Mouse (Mus musculus) layer of hippocampus, postnatal 14 days (tissue): ENCODE results near the gene D430019H16Rik. TPM values are rescaled to one million over a fixed set of nuclear protein-coding genes. Genes with fewer than 3 reads are reported as not detected.
A peak's percentile ranks its signal among the peaks of the same experiment; 100 is the strongest.

Experiments
- DNase-seq, 2 experiments: peaks; one replicate each; pipeline ENCODE4 v3.0.0; 2021 to 2022; ENCODE audit warnings: low spot score in 2 of 2, mixed read lengths in 1 of 2
- long read RNA-seq, 2 experiments: library from polyadenylated mRNA; stranded (forward); transcript quantifications; one replicate each; pipeline ENCODE4 v2.0.0; 2021
- total RNA-seq, 2 experiments: library from RNA; stranded (reverse); gene quantifications; 2 replicates each; pipeline ENCODE4 v1.2.3; 2021

Gene D430019H16Rik
- total RNA-seq: 100 to 1,000 TPM; 146 to 148 TPM
- long read RNA-seq, experiment 1, full-length matches to known transcripts: 1 of 33 reads
- long read RNA-seq, experiment 1, partial matches to known transcripts: 0 of 33 reads
- long read RNA-seq, experiment 1, other reads (novel, unspliced or antisense): 32 of 33 reads
- long read RNA-seq, experiment 2, partial matches to known transcripts: 0 of 37 reads
- long read RNA-seq, experiment 2, other reads (novel, unspliced or antisense): 37 of 37 reads

DNA sequence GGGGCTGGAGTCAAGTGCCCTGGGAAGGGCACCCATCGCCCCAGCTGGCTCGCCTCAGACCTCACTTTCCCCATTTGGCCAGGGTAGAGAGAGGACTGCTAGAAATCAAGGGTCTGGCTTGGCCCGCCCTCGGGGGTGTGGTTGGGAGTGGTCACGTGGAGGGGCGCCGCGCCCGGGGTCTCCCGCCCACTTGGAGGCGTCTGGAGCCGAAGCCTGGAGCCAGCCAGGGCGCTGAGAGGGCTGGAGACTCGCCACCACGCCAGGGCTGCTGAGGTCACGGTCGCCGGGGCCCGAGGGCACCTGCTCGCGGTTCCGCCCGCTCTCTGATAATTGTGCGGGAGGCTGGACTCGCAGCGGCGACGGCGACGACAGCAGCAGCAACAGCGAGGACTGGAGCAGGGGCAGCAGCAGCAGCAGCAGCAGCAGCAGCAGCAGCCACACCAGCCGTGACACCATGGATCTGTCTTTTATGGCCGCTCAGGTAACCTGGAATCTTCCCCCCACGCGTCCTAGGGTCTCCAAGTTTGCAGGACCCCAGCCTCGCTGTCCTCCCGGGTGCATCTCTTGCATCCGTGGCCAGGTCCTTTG, at the start of gene D430019H16Rik:
D430019H16Rik (plus strand) TSS at position 187 of the 588 bp plus-strand sequence.
- DNase-seq: peak; percentile 71 to 74

DNA sequence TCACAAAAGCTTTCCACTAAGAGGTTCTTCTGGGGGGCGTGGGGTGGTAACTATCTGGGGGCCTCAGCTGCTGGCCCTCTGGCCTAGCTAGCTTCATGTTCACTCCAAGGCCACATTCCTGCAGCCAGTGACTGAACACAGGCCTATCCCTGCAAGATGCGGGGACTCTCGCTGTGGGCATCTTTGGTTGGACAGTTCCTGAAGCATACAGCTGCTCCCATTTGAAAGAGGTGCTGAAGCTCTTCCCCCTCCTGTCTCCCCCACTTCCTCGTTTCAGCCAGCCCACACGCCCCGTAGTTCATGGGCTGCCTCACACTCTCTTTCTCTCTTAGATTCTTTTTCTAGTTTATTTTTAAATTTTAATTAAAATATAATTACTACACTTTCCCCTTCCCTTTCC, 47.6 kb upstream of the D430019H16Rik start:
- DNase-seq: no peak

GRCm38 (mm10) chr12:105413909-105414308, 39.7 kb upstream of the D430019H16Rik start:
- DNase-seq: no peak

- no peak for DNase-seq
Measured at GRCm38 (mm10) chr12:105420476-105420875, 33.2 kb upstream of the D430019H16Rik start.

GRCm38 (mm10) chr12:105426541-105426940, 27.1 kb upstream of the D430019H16Rik start:
- DNase-seq: no peak

DNA sequence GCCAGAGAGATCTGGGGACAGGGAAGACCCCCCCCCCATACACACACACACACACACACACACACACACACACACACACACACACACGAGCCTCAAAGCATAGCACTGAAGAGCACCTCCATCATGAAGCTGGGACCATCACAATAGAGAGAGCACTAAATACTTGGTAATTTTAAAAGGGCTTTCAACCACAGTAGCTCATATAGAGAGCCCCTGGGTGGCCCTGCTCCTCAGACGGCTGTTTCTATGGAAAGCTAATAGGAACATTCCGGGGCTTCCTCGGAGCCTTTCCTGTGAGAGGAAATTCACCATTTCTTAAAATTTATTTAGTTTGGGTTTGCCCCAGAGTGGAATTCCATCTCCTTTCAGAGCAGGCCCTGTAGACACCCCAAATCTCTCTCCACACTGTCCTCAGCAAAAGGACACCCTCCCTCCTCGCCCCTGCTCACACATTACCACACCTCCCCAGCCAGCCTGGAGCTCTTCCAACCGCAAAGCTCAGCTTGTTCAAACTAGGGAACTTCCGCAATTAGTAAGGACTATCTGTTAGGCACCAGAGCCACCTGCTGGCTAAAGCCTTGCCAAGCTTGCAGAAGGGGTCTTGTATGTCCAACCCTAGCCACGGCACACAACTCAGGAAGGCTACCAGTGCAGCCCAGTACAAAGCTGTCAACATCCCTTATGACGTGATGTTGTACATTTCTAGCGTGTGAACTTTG, 26.5 kb upstream of the D430019H16Rik start:
- peak; percentile 78 to 88 for DNase-seq

DNA sequence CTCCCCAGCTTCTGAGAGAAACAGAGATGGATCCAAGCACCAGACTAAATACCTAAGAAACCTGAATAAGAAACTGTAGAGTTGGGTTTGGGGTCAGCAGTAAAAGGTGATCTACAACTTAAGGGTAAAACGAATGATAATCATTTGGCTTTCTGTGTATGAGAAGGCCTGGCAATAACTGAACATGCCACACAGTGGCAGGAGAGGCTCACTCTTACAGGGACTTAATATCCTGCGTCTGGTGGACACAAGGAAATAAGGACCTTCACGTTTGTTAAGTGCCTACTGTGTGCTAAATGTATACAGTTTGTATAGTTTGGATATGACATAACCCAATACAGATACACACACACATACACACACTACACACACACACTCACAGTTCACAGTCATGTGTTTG, 21.8 kb upstream of the D430019H16Rik start:
- peak in 1 of 2 experiments; percentile 18 for DNase-seq

DNA sequence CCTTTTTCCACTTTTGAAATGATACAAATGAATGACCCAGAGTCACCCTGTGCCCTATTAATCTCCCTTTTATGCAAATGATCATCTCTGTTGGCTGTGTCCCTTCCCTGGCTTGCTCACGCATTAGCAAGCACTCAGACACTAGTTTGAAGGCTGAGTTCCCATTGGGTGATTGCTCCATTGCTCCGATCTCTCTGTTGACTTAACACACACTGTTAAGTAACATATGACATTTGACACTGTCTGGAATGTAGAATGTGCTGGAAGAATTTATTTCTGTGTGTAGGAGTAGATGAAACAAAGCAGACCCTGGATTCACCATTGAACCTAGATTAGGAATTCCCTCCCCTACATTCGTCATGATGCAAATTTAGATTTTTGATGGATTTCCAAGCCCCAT, 20.8 kb upstream of the D430019H16Rik start:
- DNase-seq: no peak

DNA sequence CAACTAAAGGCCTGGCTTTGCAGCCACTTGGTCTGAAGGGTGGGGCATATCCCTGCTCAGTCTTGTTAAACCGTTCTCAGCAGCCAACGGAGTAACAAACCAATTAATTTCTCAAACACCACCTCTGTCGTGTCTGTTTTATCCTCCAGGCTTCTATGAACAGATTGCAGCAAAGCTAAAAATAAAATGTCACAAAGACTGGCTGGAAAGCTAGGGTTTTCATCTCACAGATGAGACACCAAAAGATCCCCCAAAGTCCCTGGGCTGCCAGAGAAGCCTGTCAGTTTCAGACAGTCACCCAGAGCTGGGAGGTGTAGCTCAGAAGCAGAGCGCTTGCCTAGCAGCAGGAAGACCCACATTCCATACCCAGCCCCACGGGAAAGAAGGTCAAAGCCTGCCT, 15.4 kb upstream of the D430019H16Rik start:
- peak in 1 of 2 experiments; percentile 67 for DNase-seq

DNA sequence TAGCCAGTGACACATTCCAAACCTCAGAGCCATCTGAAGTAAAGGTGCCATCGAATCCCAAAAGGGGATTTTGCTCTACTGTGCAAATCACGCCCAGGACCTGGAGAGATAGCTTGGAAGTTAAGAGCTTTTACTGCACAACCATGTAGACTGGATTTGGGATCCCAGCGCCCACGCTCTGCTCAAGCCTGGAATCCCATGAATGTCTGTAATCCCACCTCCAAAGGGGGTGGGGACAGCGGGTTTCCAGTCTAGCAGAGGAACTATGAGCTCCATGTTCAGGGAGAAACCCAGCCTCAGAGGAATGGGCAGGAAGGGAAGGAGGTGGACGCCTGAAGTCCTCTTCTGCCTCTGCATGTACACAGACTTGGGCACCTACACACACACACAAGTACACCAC, 13.7 kb upstream of the D430019H16Rik start:
- DNase-seq: no peak

- DNase-seq: no peak
Measured at GRCm38 (mm10) chr12:105443569-105443968, 10.1 kb upstream of the D430019H16Rik start.

GRCm38 (mm10) chr12:105445767-105446166, 7.9 kb upstream of the D430019H16Rik start:
- no peak for DNase-seq

- no peak for DNase-seq
Measured at GRCm38 (mm10) chr12:105449239-105449638, 4.4 kb upstream of the D430019H16Rik start.

- DNase-seq: peak in 1 of 2 experiments; percentile 39
Measured at GRCm38 (mm10) chr12:105454258-105455062, 804 bp downstream of the D430019H16Rik start.

DNA sequence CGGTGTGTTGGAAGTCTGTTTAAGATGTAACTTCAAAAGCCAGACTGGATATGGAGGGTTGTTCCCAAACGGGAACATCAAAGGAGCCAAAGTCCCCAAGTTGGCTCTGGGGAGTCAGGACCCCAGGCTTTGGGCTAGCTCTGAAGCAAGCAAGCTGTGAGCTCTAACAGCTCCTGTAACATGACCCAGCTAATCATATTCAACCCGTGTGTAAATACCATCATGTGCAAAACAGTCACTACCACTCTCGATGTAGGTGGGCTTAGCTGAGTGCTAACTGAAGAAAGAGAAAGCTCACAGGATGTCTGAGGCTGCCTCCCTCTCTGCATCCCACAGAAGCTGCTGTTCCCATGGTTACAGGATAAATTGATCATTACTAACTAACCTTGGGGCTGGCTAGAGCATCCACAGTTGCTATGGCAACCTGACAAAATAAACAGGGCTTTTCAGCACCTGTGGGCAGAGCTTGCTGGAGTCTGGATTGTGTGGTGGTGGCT, 1.5 kb downstream of the D430019H16Rik start:
- DNase-seq: peak; percentile 34 to 74

DNA sequence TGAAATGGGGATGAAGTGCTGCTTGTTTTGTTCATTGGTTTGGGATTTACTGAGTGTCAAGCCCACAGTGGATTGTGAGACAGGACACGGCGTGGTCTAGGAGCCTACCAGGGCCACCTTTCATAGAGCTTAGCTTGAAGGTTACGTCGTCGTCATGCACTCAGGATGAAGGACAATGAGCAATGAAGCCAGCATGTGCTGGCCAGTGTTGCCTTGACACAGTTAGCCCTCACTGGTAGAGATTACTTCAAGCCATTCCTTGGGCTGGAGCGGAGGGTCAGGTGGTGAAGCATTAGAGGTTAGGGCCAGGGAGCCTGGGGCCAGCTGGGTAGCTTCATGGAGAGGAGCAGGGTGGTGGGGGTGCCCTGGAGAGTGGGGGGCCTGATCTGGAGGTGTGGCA, 5.1 kb downstream of the D430019H16Rik start:
- DNase-seq: no peak

- no peak for DNase-seq
Measured at GRCm38 (mm10) chr12:105461066-105461465, 7.4 kb downstream of the D430019H16Rik start.

DNA sequence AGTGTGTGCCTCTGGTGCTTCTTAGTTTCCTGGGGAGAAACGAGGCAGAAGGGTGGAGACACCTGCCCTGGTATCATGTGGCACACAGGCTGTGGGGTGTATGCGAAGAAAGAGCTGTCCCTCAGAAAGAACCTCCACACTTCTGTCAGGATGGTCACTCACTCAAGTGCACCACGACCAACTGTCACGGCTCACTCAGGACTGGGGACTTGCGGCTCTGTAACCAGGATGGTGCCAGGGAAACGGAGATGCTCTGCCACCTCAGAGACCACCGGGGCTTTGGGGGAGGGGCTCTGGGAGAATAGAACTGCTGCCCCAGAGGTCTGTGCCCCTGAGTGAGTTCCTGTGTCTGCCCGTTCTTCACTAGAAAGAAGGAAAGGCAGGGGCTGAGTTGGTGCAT, 15.4 kb downstream of the D430019H16Rik start:
- DNase-seq: no peak

DNA sequence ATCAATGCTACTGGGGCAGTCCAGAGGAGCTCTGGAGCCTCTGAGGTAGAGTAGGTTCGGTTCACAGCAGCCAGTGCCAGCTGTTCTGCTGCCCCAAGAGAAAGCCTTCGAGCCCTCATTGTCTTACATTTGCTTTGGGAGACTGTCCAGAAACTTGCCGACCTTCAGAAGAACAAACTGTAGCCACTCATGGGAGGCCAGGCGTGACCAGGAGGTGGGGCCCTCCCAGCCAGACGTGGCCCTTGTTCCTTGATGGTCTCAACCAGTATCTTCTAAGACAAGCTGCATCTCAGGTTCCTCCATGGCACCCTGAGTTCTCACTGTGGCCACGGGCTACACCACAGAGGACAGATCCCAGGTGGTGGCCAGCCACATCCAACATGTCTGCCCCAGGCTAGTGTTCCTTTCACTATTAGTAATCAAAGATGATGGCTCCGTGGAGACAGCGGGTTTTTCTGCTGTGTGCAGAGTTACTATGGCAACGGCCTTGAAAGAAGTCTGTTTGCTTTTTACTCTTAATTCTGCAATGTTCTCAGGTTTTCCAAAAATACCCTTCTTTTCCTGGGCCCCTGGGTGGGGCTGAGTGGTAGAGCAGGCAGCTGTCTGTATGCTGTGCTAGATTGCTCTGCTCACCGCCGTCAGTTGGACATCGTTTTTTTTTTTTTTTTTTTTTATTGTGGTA, 21.7 kb downstream of the D430019H16Rik start:
- DNase-seq: peak in 1 of 2 experiments; percentile 47

DNA sequence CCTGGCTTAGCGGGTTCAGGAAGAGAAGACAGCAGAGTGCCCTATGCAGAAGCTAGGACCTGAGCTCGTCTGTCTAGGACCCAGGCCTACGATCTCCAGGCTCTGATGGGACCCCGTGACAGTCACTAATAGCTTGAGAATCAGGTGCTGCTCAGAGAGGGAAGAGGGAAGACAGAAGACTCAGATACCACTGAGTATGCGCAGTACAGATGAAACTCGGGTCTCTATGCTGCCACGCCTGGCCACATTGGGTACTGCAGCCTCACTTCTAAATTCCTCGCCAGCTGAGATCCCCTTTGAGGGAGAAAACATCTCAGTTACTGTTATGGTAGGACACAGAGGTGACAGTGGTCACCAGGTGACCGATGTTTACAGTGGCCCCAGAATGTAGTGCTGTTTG, 22.8 kb downstream of the D430019H16Rik start:
- peak; percentile 71 to 72 for DNase-seq

- DNase-seq: no peak
Measured at GRCm38 (mm10) chr12:105476993-105477392, 23.3 kb downstream of the D430019H16Rik start.
